Mouse (Mus musculus) megakaryocyte progenitor cell, adult 5-6 weeks (primary cell): ENCODE measurements at regions not wholly inside any gene's neighbourhood (a gene's known extent, or its start where the extent isn't known, plus 50 kb on each side); places are given as distances from the start of the nearest gene placed in this dataset.
"Not testable (repeated sequence)": the region's sequence is repeated elsewhere in the genome, so short reads cannot be mapped to it uniquely, and the experiment has no call there.

Source experiments
- ATAC-seq: replicated peaks from 2 replicates; pipeline ENCODE4 v1.8.0; 2016; ENCODE audit warnings: mild to moderate bottlenecking, moderate TSS enrichment, inconsistent platforms; ENCODE audit not compliant: poor library complexity

- peak; percentile 97 for ATAC-seq
Observed at GRCm38 (mm10) chr1:177877223-177877622, 80.9 kb upstream of the Adss start.

- ATAC-seq: no peak
Observed at GRCm38 (mm10) chr1:177901566-177901965, 81.7 kb upstream of the Catspere2 start.

GRCm38 (mm10) chr1:177928391-177929010 lies 54.7 kb upstream of the Catspere2 start:
- ATAC-seq: not testable (repeated sequence)
